Mouse (Mus musculus) neural tube, embryonic 15.5 days (tissue): ENCODE measurements at regions not wholly inside any gene's neighbourhood (a gene's known extent, or its start where the extent isn't known, plus 50 kb on each side); places are given as distances from the start of the nearest gene placed in this dataset.

Source experiments
- ATAC-seq: fragments of 200-750 bp; cut with Nextera tagmentation; 2 replicates; pipeline ENCODE4 v1.8.0; 2017; ENCODE audit warnings: mild to moderate bottlenecking, moderate TSS enrichment, moderate library complexity; ENCODE audit not compliant: low FRiP score
- H3K27ac ChIP-seq: fragments of 300-500 bp; sonication (generic); replicated peaks from 2 replicates; pipeline ENCODE4 v1.5.1; 2015; ENCODE audit warnings: mild to moderate bottlenecking, inconsistent platforms
- H3K27me3 ChIP-seq: fragments of 300-500 bp; sonication (generic); replicated peaks from 2 replicates; pipeline ENCODE4 v1.6.1; 2015; ENCODE audit warnings: inconsistent platforms
- H3K36me3 ChIP-seq: fragments of 300-500 bp; sonication (generic); 2 replicates; pipeline ENCODE4 v1.6.1; 2015; ENCODE audit warnings: inconsistent platforms
- H3K4me1 ChIP-seq: fragments of 300-500 bp; sonication (generic); 2 replicates; pipeline ENCODE4 v1.6.1; 2015; ENCODE audit warnings: inconsistent platforms
- H3K4me2 ChIP-seq: fragments of 300-500 bp; sonication (generic); 2 replicates; pipeline ENCODE4 v1.6.1; 2015; ENCODE audit warnings: inconsistent platforms, mild to moderate bottlenecking, moderate library complexity
- H3K4me3 ChIP-seq: fragments of 300-500 bp; sonication (generic); replicated peaks from 2 replicates; pipeline ENCODE4 v1.5.1; 2015; ENCODE audit warnings: mild to moderate bottlenecking, inconsistent platforms
- H3K9ac ChIP-seq: fragments of 300-500 bp; sonication (generic); replicated peaks from 2 replicates; pipeline ENCODE4 v1.6.1; 2015; ENCODE audit warnings: mild to moderate bottlenecking, inconsistent platforms
- H3K9me3 ChIP-seq: fragments of 300-500 bp; sonication (generic); replicated peaks from 2 replicates; pipeline ENCODE4 v1.6.1; 2016; ENCODE audit warnings: inconsistent platforms
- whole genome bisulfite sequencing: fragments of 180-500 bp; shearing (Covaris S2); methylation state at CpG from one replicate; pipeline ENCODE4 v1.1.7; 2015; ENCODE audit warnings: mixed read lengths; 5-methylcytosine and 5-hydroxymethylcytosine counted together

GRCm38 (mm10) chr15:87290987-87291529 lies 253.0 kb upstream of the Fam19a5 start:
- Histone ChIP-seq H3K9ac (no peak overlapping the region), H3K9me3 (no peaks in the 10 kb centered on the region), H3K27ac (no peak overlapping the region), H3K27me3 (no peaks in the 10 kb centered on the region), H3K4me1 (no peaks in the 10 kb centered on the region), H3K36me3 (no peaks in the 10 kb centered on the region), H3K4me2 (no peak overlapping the region), H3K4me3 (no peak overlapping the region)
- ATAC-seq = no peak
- 88% methylated on average over 7 of the region's 7 CpGs for WGBS

GRCm38 (mm10) chr15:87319896-87320295 lies 224.2 kb upstream of the Fam19a5 start:
- H3K4me1 ChIP-seq = no peaks in the 10 kb centered on the region
- H3K9me3 ChIP-seq = no peaks in the 10 kb centered on the region
- H3K9ac ChIP-seq = no peak overlapping the region
- no peak for ATAC-seq
- H3K4me2 ChIP-seq = no peak overlapping the region
- H3K36me3 ChIP-seq = no peaks in the 10 kb centered on the region
- H3K27ac ChIP-seq = no peak overlapping the region
- H3K27me3 ChIP-seq = no peaks in the 10 kb centered on the region
- H3K4me3 ChIP-seq = no peak overlapping the region

GRCm38 (mm10) chr15:87321067-87321985 lies 222.8 kb upstream of the Fam19a5 start:
- Histone ChIP-seq H3K27ac (no peak overlapping the region), H3K9me3 (no peaks in the 10 kb centered on the region), H3K36me3 (no peaks in the 10 kb centered on the region), H3K27me3 (no peaks in the 10 kb centered on the region), H3K4me3 (no peak overlapping the region), H3K9ac (no peak overlapping the region), H3K4me1 (no peaks in the 10 kb centered on the region), H3K4me2 (no peak overlapping the region)
- WGBS = 81% methylated on average over 12 of the region's 12 CpGs
- no peak for ATAC-seq

GRCm38 (mm10) chr15:87325389-87325788 lies 218.7 kb upstream of the Fam19a5 start:
- no peaks in the 10 kb centered on the region for H3K27me3 ChIP-seq
- H3K4me1 ChIP-seq = no peaks in the 10 kb centered on the region
- H3K9ac ChIP-seq = no peak overlapping the region
- no peak overlapping the region for H3K4me2 ChIP-seq
- H3K36me3 ChIP-seq = no peaks in the 10 kb centered on the region
- no peak overlapping the region for H3K27ac ChIP-seq
- WGBS = 86% methylated on average over 5 of the region's 5 CpGs
- no peaks in the 10 kb centered on the region for H3K9me3 ChIP-seq
- H3K4me3 ChIP-seq = no peak overlapping the region
- no peak for ATAC-seq

GRCm38 (mm10) chr15:87326281-87326680 lies 217.8 kb upstream of the Fam19a5 start:
- ATAC-seq = no peak
- H3K27ac ChIP-seq = no peak overlapping the region
- H3K9ac ChIP-seq = no peak overlapping the region
- H3K36me3 ChIP-seq = no peaks in the 10 kb centered on the region
- WGBS = 33% methylated on average over 6 of the region's 6 CpGs
- H3K4me1 ChIP-seq = no peaks in the 10 kb centered on the region
- no peak overlapping the region for H3K4me2 ChIP-seq
- no peaks in the 10 kb centered on the region for H3K9me3 ChIP-seq
- H3K4me3 ChIP-seq = no peak overlapping the region
- H3K27me3 ChIP-seq = no peaks in the 10 kb centered on the region

GRCm38 (mm10) chr15:87332441-87332840 lies 211.7 kb upstream of the Fam19a5 start:
- WGBS = 72% methylated on average over 3 of the region's 3 CpGs
- no peaks in the 10 kb centered on the region for H3K27me3 ChIP-seq

GRCm38 (mm10) chr15:87333527-87333926 lies 210.6 kb upstream of the Fam19a5 start:
- Histone ChIP-seq H3K9me3 (no peaks in the 10 kb centered on the region), H3K4me2 (no peak overlapping the region), H3K4me3 (no peak overlapping the region), H3K27ac (no peak overlapping the region), H3K9ac (no peak overlapping the region), H3K36me3 (no peaks in the 10 kb centered on the region), H3K4me1 (peaks cover 13% of the 10 kb centered on the region), H3K27me3 (no peaks in the 10 kb centered on the region)
- ATAC-seq = no peak
- 84% methylated on average over 4 of the region's 4 CpGs for WGBS

More at GRCm38 (mm10) chr15:87332441-87332840, 211.7 kb upstream of the Fam19a5 start:
- no peak overlapping the region for H3K4me3 ChIP-seq
- no peaks in the 10 kb centered on the region for H3K36me3 ChIP-seq
- ATAC-seq = no peak
- no peak overlapping the region for H3K27ac ChIP-seq
- peaks cover 13% of the 10 kb centered on the region for H3K4me1 ChIP-seq
- no peak overlapping the region for H3K4me2 ChIP-seq
- H3K9ac ChIP-seq = no peak overlapping the region
- no peaks in the 10 kb centered on the region for H3K9me3 ChIP-seq

GRCm38 (mm10) chr15:87334430-87334829 lies 209.7 kb upstream of the Fam19a5 start:
- peaks cover 13% of the 10 kb centered on the region for H3K4me1 ChIP-seq
- WGBS = 80% methylated on average over 4 of the region's 4 CpGs

GRCm38 (mm10) chr15:87335324-87335723 lies 208.8 kb upstream of the Fam19a5 start:
- H3K4me2 ChIP-seq = no peak overlapping the region
- no peaks in the 10 kb centered on the region for H3K9me3 ChIP-seq
- H3K9ac ChIP-seq = no peak overlapping the region
- H3K36me3 ChIP-seq = no peaks in the 10 kb centered on the region
- H3K27me3 ChIP-seq = no peaks in the 10 kb centered on the region
- ATAC-seq = no peak
- no peak overlapping the region for H3K27ac ChIP-seq
- WGBS = 71% methylated on average over 4 of the region's 4 CpGs
- peaks cover 13% of the 10 kb centered on the region for H3K4me1 ChIP-seq
- no peak overlapping the region for H3K4me3 ChIP-seq

More at GRCm38 (mm10) chr15:87334430-87334829, 209.7 kb upstream of the Fam19a5 start:
- Histone ChIP-seq H3K27ac (no peak overlapping the region), H3K4me2 (no peak overlapping the region), H3K36me3 (no peaks in the 10 kb centered on the region), H3K27me3 (no peaks in the 10 kb centered on the region), H3K4me3 (no peak overlapping the region), H3K9me3 (no peaks in the 10 kb centered on the region), H3K9ac (no peak overlapping the region)
- ATAC-seq = no peak

GRCm38 (mm10) chr15:87335737-87336136 lies 208.4 kb upstream of the Fam19a5 start:
- no peaks in the 10 kb centered on the region for H3K27me3 ChIP-seq
- no peak for ATAC-seq
- WGBS = 66% methylated on average over 11 of the region's 11 CpGs
- H3K4me2 ChIP-seq = no peak overlapping the region
- no peaks in the 10 kb centered on the region for H3K36me3 ChIP-seq
- peaks cover 13% of the 10 kb centered on the region for H3K4me1 ChIP-seq
- no peaks in the 10 kb centered on the region for H3K9me3 ChIP-seq
- H3K27ac ChIP-seq = no peak overlapping the region
- no peak overlapping the region for H3K4me3 ChIP-seq
- H3K9ac ChIP-seq = no peak overlapping the region

GRCm38 (mm10) chr15:87339904-87340303 lies 204.2 kb upstream of the Fam19a5 start:
- H3K4me1 ChIP-seq = peaks cover 10% of the 10 kb centered on the region; the same call in 1 of the 2 replicates
- WGBS = 63% methylated on average over 3 of the region's 3 CpGs
- H3K27me3 ChIP-seq = no peaks in the 10 kb centered on the region
- peak; percentile 41; the same call in 1 of the 2 replicates for ATAC-seq
- no peak overlapping the region for H3K9ac ChIP-seq
- no peaks in the 10 kb centered on the region for H3K36me3 ChIP-seq
- H3K4me2 ChIP-seq = no peak overlapping the region
- no peak overlapping the region for H3K27ac ChIP-seq
- H3K9me3 ChIP-seq = no peaks in the 10 kb centered on the region
- H3K4me3 ChIP-seq = no peak overlapping the region

GRCm38 (mm10) chr15:87342656-87343055 lies 201.4 kb upstream of the Fam19a5 start:
- no peak overlapping the region for H3K4me2 ChIP-seq
- no peaks in the 10 kb centered on the region for H3K9me3 ChIP-seq
- peaks cover 7% of the 10 kb centered on the region for H3K4me1 ChIP-seq
- no peak overlapping the region for H3K27ac ChIP-seq
- H3K4me3 ChIP-seq = no peak overlapping the region
- no peak overlapping the region for H3K9ac ChIP-seq
- no peaks in the 10 kb centered on the region for H3K36me3 ChIP-seq
- no peak for ATAC-seq
- no peaks in the 10 kb centered on the region for H3K27me3 ChIP-seq
- 96% methylated on average over 1 of the region's 1 CpGs for WGBS
